Mouse (Mus musculus): ENCODE results near the gene C2cd2.

Gene C2cd2

DNA sequence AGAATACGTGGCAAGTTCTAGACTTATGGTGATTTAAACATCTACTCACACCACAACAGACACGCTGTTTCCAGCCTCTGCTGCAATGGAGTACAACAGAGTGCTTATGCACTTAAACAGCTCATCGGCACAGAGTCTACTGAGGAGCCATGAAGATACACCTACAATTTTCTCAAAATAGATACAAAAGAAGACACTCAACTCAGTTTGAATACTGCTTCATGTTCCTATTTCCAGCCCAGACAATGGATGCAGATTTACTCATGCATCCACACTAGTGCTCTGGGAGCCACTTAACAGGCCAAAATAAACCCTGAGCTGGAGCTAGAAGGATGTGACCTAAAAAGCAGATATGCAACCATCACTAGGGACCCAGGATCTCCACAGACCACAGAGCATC, 153.5 kb downstream of the C2cd2 start:
- no peak for DNase-seq (ENCODE audit: low spot score in 2 of 2)

DNA sequence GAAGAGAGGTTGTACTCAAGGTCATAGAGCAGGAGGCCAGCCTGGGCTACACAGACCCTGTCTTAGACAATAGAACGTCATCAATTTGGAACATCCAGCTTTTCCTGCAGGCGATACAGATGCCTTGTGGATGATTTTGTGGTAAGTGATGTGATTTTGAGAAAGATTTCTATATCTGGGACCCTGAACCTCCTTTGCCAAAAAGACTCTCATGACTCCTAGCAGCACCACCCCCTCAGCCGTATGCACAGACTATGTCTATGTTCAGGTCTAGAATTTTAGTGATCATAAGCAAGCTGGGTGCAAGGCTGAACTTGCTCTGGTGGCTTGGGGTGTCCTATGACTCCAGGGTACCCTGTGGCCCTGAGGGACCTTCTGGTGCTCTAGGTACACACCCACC, 156.8 kb downstream of the C2cd2 start:
- no peak for DNase-seq (ENCODE audit: low spot score in 2 of 2)

Data from thymus, postnatal 10 days (tissue).